Mouse (Mus musculus) forebrain, embryonic 16.5 days (tissue): ENCODE measurements around the gene Tldc1. TPM values are rescaled to one million over a fixed set of nuclear protein-coding genes. Genes with fewer than 3 reads are reported as not detected.

Source experiments
- ATAC-seq: fragments of 200-750 bp; cut with Nextera tagmentation; 2 replicates; pipeline ENCODE4 v1.8.0; 2017; ENCODE audit warnings: mild to moderate bottlenecking, moderate library complexity
- H3K27ac ChIP-seq: fragments of 300-500 bp; sonication (generic); 2 replicates; pipeline ENCODE4 v1.5.1; 2014; ENCODE audit warnings: low read length, control low read depth
- H3K27me3 ChIP-seq: fragments of 300-500 bp; sonication (generic); replicated peaks from 2 replicates; pipeline ENCODE4 v1.6.1; 2014; ENCODE audit warnings: low read length; ENCODE audit not compliant: control insufficient read depth, insufficient read depth
- H3K36me3 ChIP-seq: fragments of 300-500 bp; sonication (generic); 2 replicates; pipeline ENCODE4 v1.6.1; 2014; ENCODE audit not compliant: control insufficient read depth, insufficient read depth
- H3K4me1 ChIP-seq: fragments of 300-500 bp; sonication (generic); replicated peaks from 2 replicates; pipeline ENCODE4 v1.6.1; 2014; ENCODE audit warnings: low read length; ENCODE audit not compliant: control insufficient read depth, insufficient read depth
- H3K4me2 ChIP-seq: fragments of 300-500 bp; sonication (generic); 2 replicates; pipeline ENCODE4 v1.6.1; 2014; ENCODE audit warnings: mild to moderate bottlenecking, low read length, control low read depth
- H3K4me3 ChIP-seq: fragments of 300-500 bp; sonication (generic); replicated peaks from 2 replicates; pipeline ENCODE4 v1.5.1; 2014; ENCODE audit warnings: mild to moderate bottlenecking, low read length, control low read depth
- H3K9ac ChIP-seq: fragments of 300-500 bp; sonication (generic); replicated peaks from 2 replicates; pipeline ENCODE4 v1.6.1; 2014; ENCODE audit warnings: low read depth, low read length, control low read depth
- H3K9me3 ChIP-seq: fragments of 300-500 bp; sonication (generic); 2 replicates; pipeline ENCODE4 v1.6.1; 2016; ENCODE audit warnings: low read length; ENCODE audit not compliant: control insufficient read depth
- WGBS: fragments of 180-500 bp; shearing (Covaris S2); extraction: QIAGEN DNeasy Blood & Tissue Kit; methylation state at CpG from one replicate; pipeline ENCODE4 v1.1.7; 2014; 5-methylcytosine and 5-hydroxymethylcytosine counted together
- polyA plus RNA-seq: library from polyadenylated mRNA; unstranded; fragments of >200 nt; fragmentation: Nextera tagmentation; extraction: Ambion mirVana; gene quantifications from 2 replicates; pipeline ENCODE4 v1.2.1, GENCODE M21; 2015

Gene Tldc1
- polyA plus RNA-seq, 1 experiment from 2014 or later = 16.1 TPM

GRCm38 (mm10) chr8:119738129-119738907, 39.9 kb downstream of the Tldc1 start:
- H3K4me3 ChIP-seq = no peak overlapping the region
- no peak overlapping the region for H3K27ac ChIP-seq
- no peaks in the 10 kb centered on the region for H3K36me3 ChIP-seq
- H3K9me3 ChIP-seq = no peaks in the 10 kb centered on the region
- no peak for ATAC-seq
- no peak overlapping the region for H3K9ac ChIP-seq
- H3K4me2 ChIP-seq = no peak overlapping the region
- WGBS = 84% methylated on average over 19 of the region's 19 CpGs
- H3K4me1 ChIP-seq = no peaks in the 10 kb centered on the region
- H3K27me3 ChIP-seq = no peaks in the 10 kb centered on the region

GRCm38 (mm10) chr8:119737093-119737900, 40.9 kb downstream of the Tldc1 start:
- Histone ChIP-seq H3K27ac (no peak overlapping the region), H3K4me2 (no peak overlapping the region), H3K4me1 (no peaks in the 10 kb centered on the region), H3K36me3 (no peaks in the 10 kb centered on the region), H3K9me3 (no peaks in the 10 kb centered on the region), H3K4me3 (no peak overlapping the region), H3K27me3 (no peaks in the 10 kb centered on the region), H3K9ac (no peak overlapping the region)
- ATAC-seq = no peak
- WGBS = 81% methylated on average over 11 of the region's 11 CpGs

GRCm38 (mm10) chr8:119736348-119736917, 41.8 kb downstream of the Tldc1 start:
- H3K4me3 ChIP-seq = no peak overlapping the region
- H3K4me1 ChIP-seq = no peaks in the 10 kb centered on the region
- H3K4me2 ChIP-seq = no peak overlapping the region
- no peak overlapping the region for H3K27ac ChIP-seq
- 86% methylated on average over 10 of the region's 10 CpGs for WGBS
- no peaks in the 10 kb centered on the region for H3K9me3 ChIP-seq
- no peak for ATAC-seq
- no peaks in the 10 kb centered on the region for H3K36me3 ChIP-seq
- H3K27me3 ChIP-seq = no peaks in the 10 kb centered on the region
- no peak overlapping the region for H3K9ac ChIP-seq

DNA sequence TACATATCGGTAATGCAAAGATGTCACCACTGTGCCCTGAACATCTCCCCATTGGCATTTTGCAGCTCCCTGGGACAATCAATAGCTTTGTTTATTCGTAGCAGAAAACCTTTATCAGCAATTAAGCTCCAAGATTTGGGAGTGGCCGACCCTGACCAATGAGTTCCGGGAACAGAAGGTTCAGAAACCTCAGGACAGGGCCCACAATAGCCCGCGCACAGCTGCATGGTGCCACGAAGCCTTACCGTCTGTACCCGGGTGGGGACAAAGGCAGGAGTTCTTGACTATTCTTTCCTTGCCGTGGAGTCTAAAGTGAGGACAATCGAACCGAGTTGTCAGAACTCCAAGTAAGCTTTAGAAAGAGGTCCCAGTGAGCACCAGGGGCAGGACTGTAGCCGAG, 46.1 kb downstream of the Tldc1 start:
- ATAC-seq = no peak
- H3K4me2 ChIP-seq = no peak overlapping the region
- H3K4me1 ChIP-seq = no peaks in the 10 kb centered on the region
- no peaks in the 10 kb centered on the region for H3K36me3 ChIP-seq
- no peaks in the 10 kb centered on the region for H3K27me3 ChIP-seq
- 63% methylated on average over 13 of the region's 13 CpGs for WGBS
- no peak overlapping the region for H3K9ac ChIP-seq
- H3K9me3 ChIP-seq = no peaks in the 10 kb centered on the region
- H3K27ac ChIP-seq = no peak overlapping the region
- no peak overlapping the region for H3K4me3 ChIP-seq

DNA sequence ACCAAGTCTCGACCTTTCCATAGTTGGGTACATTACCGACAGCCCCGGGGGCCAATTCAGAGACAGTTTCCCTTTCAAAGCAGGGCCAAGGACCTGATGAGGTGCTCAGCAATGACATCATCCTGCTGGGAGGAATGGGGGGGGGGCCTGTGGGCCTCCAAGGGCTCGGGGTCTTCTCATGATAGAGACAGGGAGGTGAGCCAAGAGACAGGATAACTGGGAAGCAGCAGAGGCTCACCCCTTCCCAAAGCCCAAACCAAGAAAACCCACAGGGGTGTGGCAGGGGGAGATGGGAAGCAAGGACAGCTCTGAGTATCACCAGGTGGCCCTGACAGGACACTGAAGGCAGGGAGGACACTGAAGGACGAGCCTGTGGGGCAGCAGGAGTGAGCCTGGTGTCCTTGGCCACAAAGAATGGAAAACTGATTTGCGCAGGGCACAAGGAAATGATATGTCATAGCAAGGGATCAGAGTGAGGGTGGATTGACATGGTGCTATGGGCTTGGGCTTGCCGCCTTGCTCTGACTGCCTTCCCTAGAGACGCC, 49.8 kb downstream of the Tldc1 start:
- 86% methylated on average over 8 of the region's 8 CpGs for WGBS
- no peaks in the 10 kb centered on the region for H3K4me1 ChIP-seq

DNA sequence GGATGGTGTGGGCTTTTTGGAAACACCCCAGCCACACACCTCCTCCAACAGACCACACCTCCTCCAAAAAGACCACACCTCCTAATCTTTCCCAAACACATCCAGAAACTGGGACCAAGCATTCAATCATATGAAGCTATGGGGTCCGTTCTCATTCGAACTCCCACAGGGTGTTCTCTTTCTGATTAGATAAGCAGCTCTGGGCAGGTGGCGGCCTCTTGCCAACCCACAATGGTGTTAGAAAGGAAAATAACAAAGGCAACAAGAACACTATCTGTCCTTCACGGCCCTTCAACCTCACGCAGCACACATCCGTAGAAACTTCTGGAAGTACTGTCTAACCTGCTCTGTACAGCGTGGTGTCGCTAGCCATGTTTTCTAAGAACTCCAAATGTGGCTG, 51.1 kb downstream of the Tldc1 start:
- Histone ChIP-seq H3K36me3 (no peaks in the 10 kb centered on the region), H3K27ac (no peak overlapping the region), H3K4me3 (no peak overlapping the region), H3K9me3 (no peaks in the 10 kb centered on the region), H3K27me3 (no peaks in the 10 kb centered on the region), H3K9ac (no peak overlapping the region), H3K4me1 (no peaks in the 10 kb centered on the region), H3K4me2 (no peak overlapping the region)
- WGBS = 84% methylated on average over 8 of the region's 8 CpGs
- ATAC-seq = no peak

More for the DNA sequence above, 49.8 kb downstream of the Tldc1 start:
- Histone ChIP-seq H3K27me3 (no peaks in the 10 kb centered on the region), H3K27ac (no peak overlapping the region), H3K4me3 (no peak overlapping the region), H3K36me3 (no peaks in the 10 kb centered on the region), H3K4me2 (no peak overlapping the region), H3K9ac (no peak overlapping the region), H3K9me3 (no peaks in the 10 kb centered on the region)
- ATAC-seq = no peak

GRCm38 (mm10) chr8:119724596-119724995, 53.6 kb downstream of the Tldc1 start:
- H3K4me3 ChIP-seq = no peak overlapping the region
- H3K4me1 ChIP-seq = no peaks in the 10 kb centered on the region
- no peak overlapping the region for H3K4me2 ChIP-seq
- H3K9me3 ChIP-seq = no peaks in the 10 kb centered on the region
- 85% methylated on average over 6 of the region's 6 CpGs for WGBS
- ATAC-seq = no peak
- no peaks in the 10 kb centered on the region for H3K27me3 ChIP-seq
- no peak overlapping the region for H3K9ac ChIP-seq
- no peaks in the 10 kb centered on the region for H3K36me3 ChIP-seq
- no peak overlapping the region for H3K27ac ChIP-seq

GRCm38 (mm10) chr8:119723676-119724075, 54.5 kb downstream of the Tldc1 start:
- no peak overlapping the region for H3K27ac ChIP-seq
- no peak overlapping the region for H3K9ac ChIP-seq
- H3K4me1 ChIP-seq = no peaks in the 10 kb centered on the region
- no peaks in the 10 kb centered on the region for H3K36me3 ChIP-seq
- no peak overlapping the region for H3K4me2 ChIP-seq
- no peak for ATAC-seq
- WGBS = 70% methylated on average over 4 of the region's 4 CpGs
- H3K9me3 ChIP-seq = no peaks in the 10 kb centered on the region
- H3K27me3 ChIP-seq = no peaks in the 10 kb centered on the region
- H3K4me3 ChIP-seq = no peak overlapping the region

DNA sequence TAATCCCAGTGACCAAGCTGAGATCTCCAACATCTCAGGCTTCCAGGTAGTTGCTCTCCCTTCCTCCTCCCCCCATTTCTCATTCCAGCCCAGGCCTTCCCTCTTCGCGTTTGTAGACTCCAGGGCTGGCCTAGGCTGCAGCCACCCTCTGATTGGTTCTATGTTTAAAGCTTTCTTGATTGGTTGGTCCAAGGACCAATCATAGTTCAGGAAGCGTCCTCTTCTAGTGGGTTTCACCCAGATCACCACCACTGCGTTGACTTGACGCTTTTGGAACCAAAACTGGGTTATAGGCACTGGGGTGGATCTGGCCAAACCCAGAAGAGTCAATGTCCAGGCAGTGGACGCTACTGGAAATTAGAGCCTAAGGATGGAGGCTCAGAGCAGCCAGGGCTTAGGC, 55.9 kb downstream of the Tldc1 start:
- no peaks in the 10 kb centered on the region for H3K27me3 ChIP-seq
- H3K4me1 ChIP-seq = no peaks in the 10 kb centered on the region
- no peaks in the 10 kb centered on the region for H3K36me3 ChIP-seq
- no peak overlapping the region for H3K4me3 ChIP-seq
- WGBS = 68% methylated on average over 6 of the region's 6 CpGs
- H3K4me2 ChIP-seq = no peak overlapping the region
- no peaks in the 10 kb centered on the region for H3K9me3 ChIP-seq
- H3K27ac ChIP-seq = no peak overlapping the region
- no peak for ATAC-seq
- H3K9ac ChIP-seq = no peak overlapping the region
